Comparison of ENCODE assay signal across 19 mouse cellular contexts in the genomic region with DNA sequence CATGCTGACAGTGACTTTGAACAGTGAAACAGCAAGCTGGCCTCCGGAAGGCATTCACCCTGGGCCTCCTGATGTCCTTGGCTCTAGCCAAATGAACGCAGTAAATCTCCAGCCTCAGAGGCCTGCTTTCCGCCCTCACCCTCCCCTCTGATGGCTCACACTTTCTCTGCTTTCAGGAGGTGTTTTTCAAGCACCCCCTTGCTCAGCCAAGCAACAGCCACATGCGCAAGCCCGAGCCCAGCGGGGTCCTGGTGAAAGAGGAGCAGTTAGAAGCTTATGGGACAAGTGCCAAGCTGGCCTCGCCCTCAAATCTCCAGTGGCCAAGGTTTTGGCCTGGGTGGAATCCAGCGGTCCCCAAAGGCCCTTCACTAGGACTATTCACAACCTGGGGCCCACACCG.
A peak's percentile ranks its signal among the peaks of the same experiment; 100 is the strongest.
DNase-seq lines count a peak whose midpoint lies in the region; ATAC-seq and TF ChIP-seq lines count a peak whose summit lies in the region.
"Had no signal": no experiment of that assay in that cellular context is flagged by ENCODE, and none has a peak within 500 bp of the region (broad histone marks: within the 10 kb centered on the region; RNA-seq: fewer than 3 reads in every experiment).

No protein-coding gene starts in this region.

- WGBS in hindbrain, embryonic 13.5 days, result 68% methylated on average over 9 of the region's 9 CpGs
- 59% methylated on average over 9 of the region's 9 CpGs for WGBS in hindbrain, embryonic 16.5 days
- WGBS in midbrain, postnatal 0 days, result 67% methylated on average over 9 of the region's 9 CpGs
- WGBS in midbrain, embryonic 13.5 days, result 81% methylated on average over 9 of the region's 9 CpGs
- 39% methylated on average over 9 of the region's 9 CpGs for WGBS in neural tube, embryonic 13.5 days

- H3K9me3 ChIP-seq in hindbrain, embryonic 13.5 days, result no peaks in the 10 kb centered on the region
- H3K9me3 ChIP-seq in hindbrain, embryonic 16.5 days (ENCODE audit: control insufficient read depth, low read length), result no peaks in the 10 kb centered on the region
- H3K9me3 ChIP-seq in midbrain, postnatal 0 days (ENCODE audit: low read length), result no peaks in the 10 kb centered on the region
- no peaks in the 10 kb centered on the region for H3K9me3 ChIP-seq in midbrain, embryonic 13.5 days
- no peaks in the 10 kb centered on the region for H3K9me3 ChIP-seq in neural tube, embryonic 13.5 days
- H3K9me3 ChIP-seq: forebrain, embryonic 15.5 days; heart, embryonic 15.5 days; hindbrain, embryonic 10.5 days; liver, embryonic 12.5 days; lung, embryonic 15.5 days had no signal

- no peaks in the 10 kb centered on the region for H3K36me3 ChIP-seq in hindbrain, embryonic 13.5 days
- no peaks in the 10 kb centered on the region for H3K36me3 ChIP-seq in hindbrain, embryonic 16.5 days (ENCODE audit: control insufficient read depth, insufficient read depth, low read length)
- no peaks in the 10 kb centered on the region for H3K36me3 ChIP-seq in midbrain, postnatal 0 days (ENCODE audit: insufficient read depth, low read length)
- no peaks in the 10 kb centered on the region for H3K36me3 ChIP-seq in midbrain, embryonic 13.5 days
- H3K36me3 ChIP-seq in neural tube, embryonic 13.5 days, result no peaks in the 10 kb centered on the region
- H3K36me3 ChIP-seq: forebrain, embryonic 15.5 days; heart, embryonic 15.5 days; hindbrain, embryonic 10.5 days; liver, embryonic 12.5 days; lung, embryonic 15.5 days had no signal

- H3K9ac ChIP-seq in hindbrain, embryonic 13.5 days, result 0 out of 2 replicates have a peak overlapping the region, but pooled peaks have one; percentile 30
- H3K9ac ChIP-seq in hindbrain, embryonic 16.5 days (ENCODE audit: low read depth, low read length), result no peak overlapping the region
- H3K9ac ChIP-seq in midbrain, postnatal 0 days (replicated peaks; ENCODE audit: low read length, poor library complexity, severe bottlenecking), result no peak overlapping the region
- no peak overlapping the region for H3K9ac ChIP-seq in midbrain, embryonic 13.5 days (replicated peaks)
- no peak overlapping the region for H3K9ac ChIP-seq in neural tube, embryonic 13.5 days
- H3K9ac ChIP-seq: forebrain, embryonic 15.5 days; heart, embryonic 15.5 days; liver, embryonic 12.5 days; lung, embryonic 15.5 days had no signal

- no peak overlapping the region for H3K27ac ChIP-seq in hindbrain, embryonic 13.5 days
- no peak overlapping the region for H3K27ac ChIP-seq in hindbrain, embryonic 16.5 days (ENCODE audit: low read depth, low read length)
- no peak overlapping the region for H3K27ac ChIP-seq in midbrain, postnatal 0 days (ENCODE audit: low read depth, low read length)
- no peak overlapping the region for H3K27ac ChIP-seq in midbrain, embryonic 13.5 days
- H3K27ac ChIP-seq in neural tube, embryonic 13.5 days (replicated peaks), result no peak overlapping the region; the same call in 1 of the 2 replicates
- H3K27ac ChIP-seq: forebrain, embryonic 15.5 days; gastrocnemius, adult 2 months; heart, embryonic 15.5 days; hindbrain, embryonic 10.5 days; kidney, postnatal 0 days; liver, embryonic 12.5 days; lung, embryonic 15.5 days had no signal

- no peaks in the 10 kb centered on the region; the same call in none of the 2 replicates for H3K4me1 ChIP-seq in hindbrain, embryonic 13.5 days (replicated peaks)
- H3K4me1 ChIP-seq in hindbrain, embryonic 16.5 days (ENCODE audit: control insufficient read depth, insufficient read depth, low read depth, low read length), result no peaks in the 10 kb centered on the region; the same call in 1 of the 2 replicates
- H3K4me1 ChIP-seq in midbrain, postnatal 0 days (ENCODE audit: insufficient read depth, low read length), result no peaks in the 10 kb centered on the region
- H3K4me1 ChIP-seq in midbrain, embryonic 13.5 days (replicated peaks), result no peaks in the 10 kb centered on the region
- H3K4me1 ChIP-seq in neural tube, embryonic 13.5 days (replicated peaks), result peaks cover 20% of the 10 kb centered on the region
- H3K4me1 ChIP-seq: forebrain, embryonic 15.5 days; heart, embryonic 15.5 days; liver, embryonic 12.5 days; lung, embryonic 15.5 days; megakaryocyte, embryonic 14.5 days had no signal

- peaks cover 6% of the 10 kb centered on the region for H3K27me3 ChIP-seq in hindbrain, embryonic 13.5 days
- H3K27me3 ChIP-seq in hindbrain, embryonic 16.5 days (replicated peaks; ENCODE audit: control insufficient read depth, insufficient read depth, low read length), result no peaks in the 10 kb centered on the region
- H3K27me3 ChIP-seq in midbrain, postnatal 0 days (ENCODE audit: insufficient read depth, low read length), result no peaks in the 10 kb centered on the region
- H3K27me3 ChIP-seq in midbrain, embryonic 13.5 days, result peaks cover 2% of the 10 kb centered on the region
- H3K27me3 ChIP-seq in neural tube, embryonic 13.5 days, result peaks cover 2% of the 10 kb centered on the region
- H3K27me3 ChIP-seq: forebrain, embryonic 15.5 days had no signal

- no peak for ATAC-seq in hindbrain, embryonic 13.5 days (ENCODE audit: low FRiP score)
- no peak; the same call in 1 of the 2 replicates for ATAC-seq in hindbrain, embryonic 16.5 days
- ATAC-seq in midbrain, postnatal 0 days (ENCODE audit: low FRiP score), result no peak
- no peak for ATAC-seq in midbrain, embryonic 13.5 days
- ATAC-seq in neural tube, embryonic 13.5 days (ENCODE audit: low read depth), result peak; percentile 74
- ATAC-seq: forebrain, embryonic 15.5 days; intestine, embryonic 16.5 days; liver, embryonic 12.5 days had no signal

- no peak for TF ChIP-seq CTCF in midbrain, postnatal 0 days (IDR thresholded peaks at IDR 0.05)

- H3K4me2 ChIP-seq in hindbrain, embryonic 13.5 days, result no peak overlapping the region
- H3K4me2 ChIP-seq in hindbrain, embryonic 16.5 days (ENCODE audit: low read length), result no peak overlapping the region
- H3K4me2 ChIP-seq in midbrain, postnatal 0 days (ENCODE audit: low read depth, low read length, poor library complexity, severe bottlenecking), result no peak overlapping the region
- H3K4me2 ChIP-seq in midbrain, embryonic 13.5 days (replicated peaks), result no peak overlapping the region
- H3K4me2 ChIP-seq in neural tube, embryonic 13.5 days, result no peak overlapping the region
- H3K4me2 ChIP-seq: forebrain, embryonic 15.5 days; heart, embryonic 15.5 days; liver, embryonic 12.5 days; lung, embryonic 15.5 days had no signal

- peak; percentile 36 for DNase-seq in midbrain, postnatal 0 days (ENCODE audit: low spot score)
- DNase-seq in adrenal gland, postnatal 25 days, result peak; percentile 50
- DNase-seq in natural killer cell, adult 2 months (ENCODE audit: low spot score in 2 of 2), result no peak
- no peak for DNase-seq in embryo, embryonic 9.5 days (ENCODE audit: extremely low spot score)
- DNase-seq: gastrocnemius, adult 2 months; heart, adult 18-20 months; thymus, adult 2 months had no signal

- no peak overlapping the region for H3K4me3 ChIP-seq in hindbrain, embryonic 13.5 days
- H3K4me3 ChIP-seq in hindbrain, embryonic 16.5 days (ENCODE audit: low read length), result no peak overlapping the region
- no peak overlapping the region for H3K4me3 ChIP-seq in midbrain, postnatal 0 days (ENCODE audit: low read depth, low read length)
- no peak overlapping the region for H3K4me3 ChIP-seq in midbrain, embryonic 13.5 days (replicated peaks)
- no peak overlapping the region for H3K4me3 ChIP-seq in neural tube, embryonic 13.5 days
- H3K4me3 ChIP-seq: forebrain, embryonic 15.5 days; gastrocnemius, adult 2 months; heart, embryonic 15.5 days; hindbrain, embryonic 10.5 days; liver, embryonic 12.5 days; lung, embryonic 15.5 days; megakaryocyte, embryonic 14.5 days had no signal

Comparison
In these comparisons a context has a peak if more than half of its experiments do, and no peak if none do; other contexts are left out.
1. DNase-seq: peak in midbrain, postnatal 0 days (single experiment) and adrenal gland, postnatal 25 days (single experiment); none in natural killer cell, adult 2 months (0 of 2) and embryo, embryonic 9.5 days (single experiment).